Mouse (Mus musculus) gastrocnemius, postnatal 4 days (tissue): ENCODE results near the gene Ubap2l. TPM values are rescaled to one million over a fixed set of nuclear protein-coding genes. Genes with fewer than 3 reads are reported as not detected.

Source experiments
- DNase-seq, 2 experiments: peaks; one replicate each; pipeline ENCODE4 v3.0.0; 2021 to 2022; ENCODE audit warnings: low spot score in 2 of 2, mixed read lengths in 2 of 2
- long read RNA-seq, 2 experiments: library from polyadenylated mRNA; stranded (forward); transcript quantifications; one replicate each; pipeline ENCODE4 v2.0.0; 2021
- total RNA-seq, 2 experiments: library from RNA; stranded (reverse); gene quantifications; 2 replicates each; pipeline ENCODE4 v1.2.3; 2021

Gene Ubap2l
- 100 to 1,000 TPM; 170 to 182 TPM for total RNA-seq
- long read RNA-seq, experiment 1, full-length matches to known transcripts = 17 of 179 reads
- long read RNA-seq, experiment 1, partial matches to known transcripts = 29 of 179 reads
- long read RNA-seq, experiment 1, other reads (novel, unspliced or antisense) = 133 of 179 reads
- long read RNA-seq, experiment 2, full-length matches to known transcripts = 17 of 238 reads
- long read RNA-seq, experiment 2, partial matches to known transcripts = 55 of 238 reads
- long read RNA-seq, experiment 2, other reads (novel, unspliced or antisense) = 166 of 238 reads

- DNase-seq = peak; percentile 86 to 94
Measured at GRCm38 (mm10) chr3:90052351-90053241, at the start of gene Ubap2l. TSS of gene Ubap2l (minus strand) at chr3:90052628.

- no peak for DNase-seq
Measured at GRCm38 (mm10) chr3:90101673-90102072, 49.2 kb upstream of the Ubap2l start.

- no peak for DNase-seq
Measured at GRCm38 (mm10) chr3:90101010-90101409, 48.6 kb upstream of the Ubap2l start.

GRCm38 (mm10) chr3:90097928-90098327 is 45.5 kb upstream of the Ubap2l start:
- DNase-seq = no peak

GRCm38 (mm10) chr3:90094453-90094852 is 42.0 kb upstream of the Ubap2l start:
- no peak for DNase-seq

- no peak for DNase-seq
Measured at GRCm38 (mm10) chr3:90090892-90091291, 38.5 kb upstream of the Ubap2l start.

- no peak for DNase-seq
Measured at GRCm38 (mm10) chr3:90088617-90089016, 36.2 kb upstream of the Ubap2l start.

- no peak for DNase-seq
Measured at GRCm38 (mm10) chr3:90086068-90086467, 33.6 kb upstream of the Ubap2l start.

GRCm38 (mm10) chr3:90085281-90085680 is 32.9 kb upstream of the Ubap2l start:
- peak in 1 of 2 experiments; percentile 19 for DNase-seq

GRCm38 (mm10) chr3:90084790-90085189 is 32.4 kb upstream of the Ubap2l start:
- DNase-seq = peak in 1 of 2 experiments; percentile 33

- DNase-seq = no peak
Measured at GRCm38 (mm10) chr3:90083698-90084324, 31.4 kb upstream of the Ubap2l start.

GRCm38 (mm10) chr3:90083034-90083433 is 30.6 kb upstream of the Ubap2l start:
- DNase-seq = no peak

- no peak for DNase-seq
Measured at GRCm38 (mm10) chr3:90081365-90082240, 29.2 kb upstream of the Ubap2l start.

- no peak for DNase-seq
Measured at GRCm38 (mm10) chr3:90080498-90080863, 28.1 kb upstream of the Ubap2l start.

GRCm38 (mm10) chr3:90079763-90080497 is 27.5 kb upstream of the Ubap2l start:
- peak; percentile 48 to 68 for DNase-seq

GRCm38 (mm10) chr3:90079133-90079762 is 26.8 kb upstream of the Ubap2l start:
- DNase-seq = peak; percentile 84 to 91

- no peak for DNase-seq
Measured at GRCm38 (mm10) chr3:90078224-90078623, 25.8 kb upstream of the Ubap2l start.

GRCm38 (mm10) chr3:90076921-90077716 is 24.7 kb upstream of the Ubap2l start:
- peak; percentile 50 to 77 for DNase-seq

- DNase-seq = no peak
Measured at GRCm38 (mm10) chr3:90072294-90072693, 19.9 kb upstream of the Ubap2l start, which contains the start of gene Tpm3. TSS of gene Tpm3 (plus strand) at chr3:90072649.
